Mouse (Mus musculus) adipocyte (in vitro differentiated cells): ENCODE data around the gene Elfn2.

Experiments used
- DNase-seq: peaks from one replicate; pipeline ENCODE4 v3.0.0-alpha.2; 2016; ENCODE audit warnings: low spot score

Gene Elfn2

GRCm38 (mm10) chr15:78720532-78720931 is 2.0 kb upstream of the Elfn2 start:
- no peak for DNase-seq

- no peak for DNase-seq
These were observed 1.5 kb upstream of the Elfn2 start for GRCm38 (mm10) chr15:78720094-78720493.

DNA sequence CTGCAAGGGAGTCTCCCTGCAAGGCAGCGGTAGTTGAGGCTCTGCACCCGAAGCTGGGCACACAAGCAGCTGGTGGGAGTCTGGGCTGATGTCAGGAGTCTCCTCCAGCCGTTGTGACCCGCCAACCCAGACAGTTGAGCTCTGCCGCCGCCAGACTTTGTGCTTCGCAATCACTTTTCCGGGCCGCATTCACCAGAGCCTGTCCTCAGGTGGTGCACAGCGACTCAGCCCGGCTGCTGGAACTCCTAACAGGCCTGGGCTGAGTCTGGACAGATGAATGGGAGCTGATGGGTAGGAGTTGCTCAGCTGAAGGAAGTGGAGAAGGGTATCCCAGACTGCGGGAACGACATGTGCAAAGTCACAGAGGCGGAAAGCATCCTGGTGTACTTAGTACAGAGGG is 845 bp upstream of the Elfn2 start:
- DNase-seq = no peak

DNA sequence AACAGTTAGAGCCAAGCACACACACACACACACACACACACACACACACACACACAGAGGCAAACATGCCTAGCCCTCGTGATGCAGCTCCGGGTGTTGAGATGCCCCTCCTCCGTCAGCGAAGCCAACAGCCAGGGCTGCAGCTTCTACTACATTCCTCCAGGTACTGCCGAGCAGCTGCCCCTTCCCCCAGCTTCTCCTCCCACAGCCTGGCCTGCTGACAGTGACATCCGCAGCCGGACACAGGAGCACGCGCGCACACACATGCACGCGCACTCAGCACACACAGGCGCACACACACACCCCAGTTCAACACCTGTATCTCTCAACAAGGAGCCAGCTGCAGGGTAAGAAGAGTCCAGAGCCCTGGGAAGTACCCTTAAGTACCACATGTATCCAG is 1.6 kb downstream of the Elfn2 start:
- DNase-seq = no peak

- no peak for DNase-seq
These were observed 2.7 kb downstream of the Elfn2 start for GRCm38 (mm10) chr15:78715856-78716255.

- DNase-seq = no peak
These were observed 4.8 kb downstream of the Elfn2 start for GRCm38 (mm10) chr15:78713751-78714150.

- DNase-seq = peak; percentile 8
These were observed 6.0 kb downstream of the Elfn2 start for GRCm38 (mm10) chr15:78712335-78713258.

- no peak for DNase-seq
These were observed 6.6 kb downstream of the Elfn2 start for GRCm38 (mm10) chr15:78711935-78712334.

DNA sequence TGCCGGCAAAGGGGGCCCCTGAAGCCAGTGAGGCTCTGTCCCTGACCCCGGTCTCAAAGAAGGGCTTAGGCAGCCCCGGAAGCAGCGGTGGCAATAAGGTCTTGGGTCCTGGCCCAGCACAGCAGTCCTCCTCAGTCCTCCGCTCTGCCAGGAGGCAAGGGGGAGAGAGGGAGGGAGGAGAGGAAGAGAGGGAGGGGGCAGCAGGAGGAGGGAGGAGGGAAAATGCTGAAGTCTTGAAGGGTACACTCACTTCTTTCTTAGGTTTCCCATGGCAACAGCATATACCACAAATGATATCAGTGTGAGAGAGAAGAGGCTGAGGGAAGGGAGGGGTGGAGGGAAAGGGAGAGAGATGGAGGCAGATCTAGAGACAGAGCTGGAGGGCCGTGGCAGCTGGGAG is 7.9 kb downstream of the Elfn2 start:
- DNase-seq = no peak

- DNase-seq = no peak
These were observed 8.8 kb downstream of the Elfn2 start for GRCm38 (mm10) chr15:78709767-78710166.

GRCm38 (mm10) chr15:78706630-78707029 is 11.9 kb downstream of the Elfn2 start:
- no peak for DNase-seq

DNA sequence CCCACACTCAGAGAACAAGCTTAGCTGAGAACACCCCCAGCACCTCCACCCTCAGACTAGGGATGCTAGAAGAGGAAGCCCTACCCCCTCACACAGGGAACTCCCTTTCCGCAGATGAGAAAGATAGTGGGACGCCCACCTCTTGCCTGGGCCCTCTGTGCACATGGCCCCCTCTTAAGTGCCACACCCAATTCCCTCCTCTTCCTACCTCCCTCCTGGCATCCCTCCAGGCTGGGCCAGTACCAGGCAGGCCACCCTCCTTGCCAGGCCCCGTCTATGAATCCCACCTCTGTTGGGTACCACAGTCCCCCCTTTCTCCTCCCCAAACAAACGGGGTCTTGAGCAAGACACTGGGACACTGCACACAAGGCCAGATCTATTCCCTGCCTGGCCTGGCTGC is 13.7 kb downstream of the Elfn2 start:
- DNase-seq = no peak

- DNase-seq = no peak
These were observed 14.6 kb downstream of the Elfn2 start for GRCm38 (mm10) chr15:78704007-78704406.

DNA sequence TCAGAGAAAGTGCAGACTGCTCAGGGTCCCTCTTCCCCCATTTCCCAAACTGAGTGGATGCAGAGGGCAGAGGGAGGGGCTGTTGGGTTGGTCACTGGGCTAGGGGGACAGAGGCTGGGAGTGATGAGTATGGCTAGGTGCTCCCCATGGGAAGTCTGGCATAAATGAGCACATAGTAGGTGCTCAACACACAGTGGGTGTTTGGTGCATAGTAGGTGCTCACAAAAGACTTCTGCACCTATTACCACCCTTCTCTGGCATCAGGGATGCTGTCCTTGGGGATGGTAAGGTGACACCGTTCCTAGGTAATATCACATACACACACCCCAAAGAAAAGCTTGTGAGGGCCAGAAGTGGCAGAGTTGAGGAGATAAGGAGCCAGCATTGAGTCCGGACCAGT is 18.2 kb downstream of the Elfn2 start:
- DNase-seq = no peak

- DNase-seq = no peak
These were observed 19.1 kb downstream of the Elfn2 start for GRCm38 (mm10) chr15:78699513-78699912.

GRCm38 (mm10) chr15:78698491-78699135 is 20.0 kb downstream of the Elfn2 start:
- DNase-seq = no peak

DNA sequence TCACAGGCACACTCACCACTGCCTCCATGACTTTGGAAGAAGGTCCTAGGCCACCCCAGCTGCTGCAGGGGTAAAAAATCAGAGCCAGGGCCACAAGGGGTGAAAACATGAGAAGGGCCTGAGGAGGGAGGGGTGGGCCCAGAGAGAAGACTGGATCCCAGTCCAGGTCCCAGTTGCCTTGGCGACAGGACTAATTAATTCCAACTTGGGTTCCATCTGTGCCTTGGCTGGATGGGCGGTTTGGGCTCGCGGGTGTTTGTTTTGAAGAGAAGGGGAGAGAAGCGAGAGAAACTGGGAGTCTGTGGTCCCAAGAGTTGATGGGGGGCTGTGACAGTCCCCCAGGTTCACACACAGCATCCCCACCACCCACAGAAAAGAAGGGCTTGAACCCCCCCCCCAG is 20.5 kb downstream of the Elfn2 start:
- no peak for DNase-seq

DNA sequence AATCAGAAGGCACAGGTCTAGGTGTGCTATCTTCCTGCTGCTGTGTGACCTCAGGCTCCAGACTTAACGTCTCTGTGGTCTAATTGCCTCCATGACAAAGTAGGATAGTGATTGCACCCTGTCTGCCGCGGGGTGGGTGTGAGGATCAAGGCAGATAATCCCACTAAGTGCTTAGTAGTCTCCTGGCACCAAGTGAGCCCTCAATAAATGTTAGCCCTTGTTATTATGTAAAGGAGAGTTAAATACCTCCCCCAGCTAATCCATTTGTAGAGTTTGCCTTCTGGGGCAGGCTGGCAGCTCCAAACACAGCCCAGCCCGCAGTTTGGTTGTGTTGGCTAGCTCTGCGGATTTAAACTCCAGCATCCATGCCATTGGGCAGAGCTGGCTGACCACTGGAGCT is 22.8 kb downstream of the Elfn2 start:
- DNase-seq = no peak

DNA sequence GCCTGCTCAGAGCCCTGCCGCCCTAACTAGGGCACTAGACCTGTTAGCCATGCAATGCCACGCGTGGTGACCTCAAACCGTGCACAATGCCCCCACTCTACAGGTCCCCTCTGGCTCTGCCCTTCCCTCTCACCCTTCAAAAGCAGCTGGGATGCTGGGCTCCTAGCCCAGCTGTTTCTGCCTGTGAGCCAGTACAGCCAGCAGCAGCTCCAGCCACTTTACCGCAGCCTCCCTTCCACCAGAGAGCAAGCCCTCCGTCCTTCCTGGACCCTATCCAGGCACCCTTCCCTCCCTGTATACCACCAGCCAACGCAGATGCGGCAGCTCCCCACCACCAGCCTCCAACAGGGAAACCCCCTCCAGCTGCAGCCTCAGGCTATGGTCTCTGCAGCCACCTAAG is 26.1 kb downstream of the Elfn2 start:
- DNase-seq = no peak

GRCm38 (mm10) chr15:78690716-78691115 is 27.9 kb downstream of the Elfn2 start:
- DNase-seq = no peak

GRCm38 (mm10) chr15:78686910-78687309 is 31.7 kb downstream of the Elfn2 start:
- DNase-seq = no peak

GRCm38 (mm10) chr15:78684111-78684510 is 34.5 kb downstream of the Elfn2 start:
- no peak for DNase-seq

DNA sequence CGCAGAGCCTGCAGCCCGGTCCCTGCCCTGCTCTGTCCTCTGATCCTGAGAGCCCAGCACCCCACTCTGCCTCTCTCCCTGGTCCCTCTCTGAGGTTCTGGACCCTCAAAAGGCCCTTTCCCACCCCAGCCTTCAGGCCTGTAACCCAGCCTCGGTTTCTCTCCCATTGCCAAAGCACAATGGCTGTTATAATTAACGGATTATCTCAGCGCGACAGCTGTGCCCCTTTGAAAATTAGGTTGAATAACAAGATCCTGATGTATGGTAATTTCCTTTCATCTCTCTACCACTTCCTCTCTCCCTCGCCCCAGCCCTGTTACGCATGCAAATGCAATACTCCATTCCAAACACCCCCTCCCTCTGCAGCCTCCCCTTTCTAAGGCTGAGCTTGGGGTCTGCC is 35.1 kb downstream of the Elfn2 start:
- DNase-seq = no peak

DNA sequence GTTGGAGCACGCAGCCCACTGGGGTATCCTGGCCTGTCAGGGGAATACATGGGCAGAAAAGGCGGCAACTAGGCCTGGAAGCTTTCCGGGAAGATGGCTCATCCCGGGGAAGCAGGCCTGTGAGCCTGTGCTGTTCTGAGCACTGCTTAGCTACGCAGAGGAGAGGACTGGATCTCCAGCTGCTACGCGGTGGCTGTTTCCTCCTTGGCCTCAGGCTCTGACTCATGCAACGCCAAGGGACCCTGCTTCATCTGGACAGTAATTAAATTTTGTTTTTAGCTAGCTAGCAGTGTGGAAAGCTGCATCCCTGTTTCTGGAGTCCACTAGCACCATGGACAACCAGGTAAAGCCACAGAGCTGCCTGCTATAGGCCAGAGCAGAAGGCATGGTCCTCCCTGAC is 36.8 kb downstream of the Elfn2 start:
- DNase-seq = no peak
